Mouse (Mus musculus): ENCODE results near the gene Aadacl3.
A peak's percentile ranks its signal among the peaks of the same experiment; 100 is the strongest.

DNA sequence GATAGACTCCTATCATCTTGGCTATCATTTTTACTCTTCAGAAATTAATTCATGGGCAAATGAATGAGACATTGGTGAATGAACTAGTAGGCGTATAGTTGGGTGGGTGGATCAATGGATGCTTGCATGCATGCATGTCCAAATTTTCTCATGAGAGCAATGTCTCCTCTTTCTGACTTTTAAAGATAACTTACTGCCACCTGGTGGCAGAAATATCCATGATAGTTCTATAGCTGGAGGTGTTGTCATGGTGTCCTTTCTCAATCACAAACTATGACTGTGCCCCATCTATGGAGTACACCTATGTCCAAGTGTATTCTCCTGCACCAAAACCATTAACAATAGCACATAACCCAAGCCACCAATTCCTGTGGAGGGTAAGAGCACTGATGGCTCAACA lies 43.0 kb upstream of the Aadacl3 start:
- TF ChIP-seq ZMIZ1 (IDR thresholded peaks at IDR 0.05; ENCODE audit: low read depth, low read length) (no peak), CTCF (IDR thresholded peaks at IDR 0.05 in 2 of 3, conservative IDR thresholded peaks at IDR 0.05 in 1 of 3; ENCODE audit: control insufficient read depth in 1 of 3, insufficient read depth in 1 of 3, low read depth in 2 of 3, low read length in 3 of 3, poor library complexity in 1 of 3, severe bottlenecking in 1 of 3) (peak in 1 of 3 experiments; percentile 16; a peak in 1 of 6 replicates), POLR2A (IDR thresholded peaks at IDR 0.05; ENCODE audit: control insufficient read depth in 1 of 2, insufficient read depth in 1 of 2, low read depth in 1 of 2, low read length in 2 of 2, poor library complexity in 1 of 2) (no peak), MAX (IDR thresholded peaks at IDR 0.05; ENCODE audit: low read length) (no peak)

All from MEL (cell line).